Mouse (Mus musculus) MEL (cell line): ENCODE measurements at regions not wholly inside any gene's neighbourhood (a gene's known extent, or its start where the extent isn't known, plus 50 kb on each side); places are given as distances from the start of the nearest gene placed in this dataset.

Experiments
- BHLHE40 ChIP-seq: IDR thresholded peaks from 2 replicates; pipeline ENCODE4 v1.6.1; 2012; ENCODE audit warnings: low read depth, mild to moderate bottlenecking, inconsistent platforms, low read length, improper control_type of control experiment, borderline replicate concordance
- CTCF ChIP-seq, 3 experiments: IDR thresholded peaks in 2 of 3; conservative IDR thresholded peaks in 1 of 3; 2 replicates each; pipeline ENCODE4 v1.5.1; 2011 to 2012; ENCODE audit warnings: low read length in 3 of 3, low read depth in 2 of 3, mild to moderate bottlenecking in 2 of 3, improper control_type of control experiment in 1 of 3, inconsistent platforms in 1 of 3, mixed read lengths in 1 of 3, moderate library complexity in 1 of 3; ENCODE audit not compliant: control insufficient read depth in 1 of 3, insufficient read depth in 1 of 3, poor library complexity in 1 of 3, severe bottlenecking in 1 of 3
- ELF1 ChIP-seq: IDR thresholded peaks from 2 replicates; pipeline ENCODE4 v1.6.1; 2014; ENCODE audit warnings: low read depth, mild to moderate bottlenecking, inconsistent platforms, low read length, improper control_type of control experiment, moderate library complexity
- EP300 ChIP-seq, 2 experiments: IDR thresholded peaks; 2 replicates each; pipeline ENCODE4 v1.6.1; 2011; ENCODE audit warnings: improper control_type of control experiment in 2 of 2, low read length in 2 of 2, low read depth in 1 of 2, mild to moderate bottlenecking in 1 of 2
- GATA1 ChIP-seq: IDR thresholded peaks from 2 replicates; pipeline ENCODE4 v1.6.1; 2011; ENCODE audit warnings: low read depth, low read length, improper control_type of control experiment
- MYC ChIP-seq: IDR thresholded peaks from 2 replicates; pipeline ENCODE4 v1.6.1; 2011; ENCODE audit warnings: low read depth, mild to moderate bottlenecking, low read length, improper control_type of control experiment, moderate library complexity
- SIN3A ChIP-seq: IDR thresholded peaks from 2 replicates; pipeline ENCODE4 v1.6.1; 2012; ENCODE audit warnings: low read length, improper control_type of control experiment, inconsistent platforms
- TAL1 ChIP-seq: IDR thresholded peaks from 2 replicates; pipeline ENCODE4 v1.6.1; 2012; ENCODE audit warnings: mild to moderate bottlenecking, inconsistent platforms, low read length, moderate library complexity, mixed read lengths
- TCF12 ChIP-seq: IDR thresholded peaks from 2 replicates; pipeline ENCODE4 v1.6.1; 2014; ENCODE audit warnings: low read depth, mild to moderate bottlenecking, inconsistent platforms, low read length, improper control_type of control experiment, moderate library complexity
- USF1 ChIP-seq: IDR thresholded peaks from 2 replicates; pipeline ENCODE4 v1.6.1; 2014; ENCODE audit warnings: low read depth, mild to moderate bottlenecking, inconsistent platforms, low read length, improper control_type of control experiment, moderate library complexity
- ZKSCAN1 ChIP-seq: IDR thresholded peaks from 2 replicates; pipeline ENCODE4 v1.6.1; 2012; ENCODE audit warnings: low read depth, mild to moderate bottlenecking, inconsistent platforms, low read length, improper control_type of control experiment, moderate library complexity
- ZMIZ1 ChIP-seq: IDR thresholded peaks from 2 replicates; pipeline ENCODE4 v1.6.1; 2012; ENCODE audit warnings: low read depth, mild to moderate bottlenecking, inconsistent platforms, low read length, improper control_type of control experiment, moderate library complexity

- TF ChIP-seq CTCF (IDR thresholded peaks at IDR 0.05 in 2 of 3, conservative IDR thresholded peaks at IDR 0.05 in 1 of 3; ENCODE audit: control insufficient read depth in 1 of 3, insufficient read depth in 1 of 3, low read depth in 2 of 3, low read length in 3 of 3, poor library complexity in 1 of 3, severe bottlenecking in 1 of 3): no peak
- TF ChIP-seq ZMIZ1: no peak
- no peak for TF ChIP-seq GATA1
- no peak for TF ChIP-seq ZKSCAN1
- TF ChIP-seq EP300 (IDR thresholded peaks at IDR 0.05; ENCODE audit: low read depth in 1 of 2, low read length in 2 of 2): no peak
- no peak for TF ChIP-seq TAL1
- no peak for TF ChIP-seq SIN3A
- TF ChIP-seq TCF12: no peak
- no peak for TF ChIP-seq USF1
- no peak for TF ChIP-seq MYC
- TF ChIP-seq ELF1: no peak
- no peak for TF ChIP-seq BHLHE40
Measured at GRCm38 (mm10) chr10:43739718-43740117, 161.6 kb downstream of the Cd24a start.
